Mouse (Mus musculus): ENCODE results near the gene Lbx2. TPM values are rescaled to one million over a fixed set of nuclear protein-coding genes. Genes with fewer than 3 reads are reported as not detected.

The Lbx2 gene
- polyA plus RNA-seq, 1 experiment from 2014 or later: 0.89 TPM

DNA sequence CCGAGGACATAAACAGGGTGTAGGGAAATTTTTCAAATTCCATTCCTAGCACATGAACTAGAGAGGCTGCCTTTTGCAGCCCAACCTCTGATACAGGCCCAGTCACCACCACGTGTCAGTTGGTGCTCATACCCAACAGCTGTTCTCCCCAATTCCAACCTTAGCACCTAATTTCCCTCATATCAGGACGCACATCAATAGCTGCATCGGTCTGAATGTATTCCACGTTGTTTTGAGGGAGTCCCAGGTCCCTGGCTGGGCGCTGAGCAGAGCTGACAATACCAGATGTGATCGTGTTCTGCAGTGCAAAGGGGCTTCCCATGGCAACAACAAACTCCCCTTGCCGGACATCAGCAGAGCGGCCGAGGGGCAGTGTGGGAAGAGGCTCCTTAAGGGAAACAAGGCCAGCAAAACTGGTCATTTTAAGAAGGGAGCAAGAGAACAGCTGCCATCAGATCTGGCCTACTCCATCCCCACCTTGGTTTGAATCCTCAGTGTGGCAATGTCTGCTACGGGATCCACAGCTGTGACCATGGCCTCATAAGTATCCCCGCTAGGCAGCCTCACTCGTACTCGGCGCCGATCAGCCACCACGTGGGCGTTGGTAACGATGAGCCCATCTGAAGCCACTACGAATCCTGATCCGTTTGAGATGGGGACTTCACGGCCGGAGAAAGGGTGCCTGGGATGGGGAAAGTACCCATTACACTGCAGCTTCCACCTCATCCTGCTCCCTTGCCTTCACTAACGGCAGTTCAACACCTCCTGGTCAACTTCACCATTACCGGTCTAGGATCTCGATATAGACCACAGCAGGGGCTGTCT lies 32.8 kb upstream of the Lbx2 start:
- ATAC-seq (ENCODE audit: low read depth): 0 out of 2 replicates have a peak, but pooled peaks have one; percentile 2
- 1% methylated on average over 26 of the region's 26 CpGs for WGBS
- Histone ChIP-seq H3K36me3 (ENCODE audit: control insufficient read depth, insufficient read depth, low read length) (peaks cover 19% of the 10 kb centered on the region), H3K4me3 (ENCODE audit: low read length) (peak overlapping the region; percentile 75), H3K27me3 (ENCODE audit: control insufficient read depth, insufficient read depth, low read depth, low read length) (no peaks in the 10 kb centered on the region), H3K9me3 (ENCODE audit: control insufficient read depth, low read length) (no peaks in the 10 kb centered on the region), H3K27ac (ENCODE audit: low read length) (peak overlapping the region; percentile 62), H3K4me1 (replicated peaks; ENCODE audit: control insufficient read depth, insufficient read depth, low read length) (peaks cover 22% of the 10 kb centered on the region), H3K4me2 (ENCODE audit: low read depth, low read length) (peak overlapping the region; percentile 95), H3K9ac (ENCODE audit: low read length) (peak overlapping the region; percentile 92)

DNA sequence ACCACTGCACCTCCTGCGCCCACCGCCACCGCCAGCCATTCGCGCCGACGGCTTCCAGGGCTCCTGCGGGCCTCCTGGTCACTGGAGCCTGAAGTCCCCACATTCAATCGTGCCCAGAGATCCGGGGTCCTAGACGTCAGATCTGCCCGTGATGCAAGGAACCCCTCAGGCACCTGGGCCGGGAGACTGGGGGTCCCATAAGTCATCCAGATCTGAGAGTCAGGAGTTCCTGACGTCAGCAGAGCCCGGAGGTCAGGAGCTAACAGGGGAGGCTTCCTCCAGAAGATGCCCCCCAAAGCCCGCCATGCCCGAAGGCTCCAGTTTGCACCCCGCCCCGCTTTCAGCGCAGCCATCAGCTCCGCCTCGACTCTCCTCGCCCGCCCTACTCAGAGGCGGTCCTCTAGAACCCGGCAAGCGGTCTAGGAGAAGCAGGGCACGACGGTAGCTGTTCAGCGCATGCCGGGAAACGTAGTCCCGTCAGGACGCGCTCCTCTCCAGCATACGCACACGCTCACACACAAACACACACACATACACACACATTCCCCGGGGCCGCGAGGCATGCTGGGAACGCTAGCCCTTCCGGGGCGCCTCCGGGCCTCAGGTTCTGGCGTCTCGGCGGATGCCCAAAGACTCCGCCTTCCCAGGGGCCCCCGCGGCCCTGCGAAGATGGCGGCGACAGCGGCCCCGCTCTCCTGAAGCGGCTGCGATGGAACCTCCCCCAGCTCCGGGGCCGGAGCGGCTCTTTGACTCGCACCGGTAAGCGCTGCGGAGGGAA lies 31.9 kb upstream of the Lbx2 start, which contains the start of gene Aup1:
TSS of gene Aup1 (plus strand) at position 448 of the 778 bp plus-strand sequence.
- peak; percentile 98 for ATAC-seq (ENCODE audit: low read depth)
- Histone ChIP-seq H3K9me3 (ENCODE audit: control insufficient read depth, low read length) (no peaks in the 10 kb centered on the region), H3K4me1 (replicated peaks; ENCODE audit: control insufficient read depth, insufficient read depth, low read length) (peaks cover 22% of the 10 kb centered on the region), H3K27ac (ENCODE audit: low read length) (peak within 1 kb of the TSS; percentile 87), H3K4me2 (ENCODE audit: low read depth, low read length) (peak within 1 kb of the TSS; percentile 95), H3K4me3 (ENCODE audit: low read length) (peak within 1 kb of the TSS; percentile 75), H3K27me3 (ENCODE audit: control insufficient read depth, insufficient read depth, low read depth, low read length) (no peaks in the 10 kb centered on the region), H3K9ac (ENCODE audit: low read length) (peak within 1 kb of the TSS; percentile 92), H3K36me3 (ENCODE audit: control insufficient read depth, insufficient read depth, low read length) (peaks cover 19% of the 10 kb centered on the region)
- under 1% methylated on average over 59 of the region's 64 CpGs for WGBS

- peak within 1 kb of the TSS; percentile 75 for H3K4me3 ChIP-seq (ENCODE audit: low read length)
- no peaks in the 10 kb centered on the region for H3K27me3 ChIP-seq (ENCODE audit: control insufficient read depth, insufficient read depth, low read depth, low read length)
- no peaks in the 10 kb centered on the region for H3K9me3 ChIP-seq (ENCODE audit: control insufficient read depth, low read length)
- peak within 1 kb of the TSS; percentile 87 for H3K27ac ChIP-seq (ENCODE audit: low read length)
- peak within 1 kb of the TSS; percentile 95 for H3K4me2 ChIP-seq (ENCODE audit: low read depth, low read length)
- under 1% methylated on average over 46 of the region's 50 CpGs for WGBS
- peaks cover 22% of the 10 kb centered on the region for H3K4me1 ChIP-seq (replicated peaks; ENCODE audit: control insufficient read depth, insufficient read depth, low read length)
- peaks cover 19% of the 10 kb centered on the region for H3K36me3 ChIP-seq (ENCODE audit: control insufficient read depth, insufficient read depth, low read length)
- H3K9ac ChIP-seq (ENCODE audit: low read length): peak within 1 kb of the TSS; percentile 92
- peak; percentile 37 for ATAC-seq (ENCODE audit: low read depth)
Measured at GRCm38 (mm10) chr6:83054871-83055431, 31.2 kb upstream of the Lbx2 start, which contains the start of gene Htra2. Gene Htra2, minus strand, starts transcription at chr6:83055273.

DNA sequence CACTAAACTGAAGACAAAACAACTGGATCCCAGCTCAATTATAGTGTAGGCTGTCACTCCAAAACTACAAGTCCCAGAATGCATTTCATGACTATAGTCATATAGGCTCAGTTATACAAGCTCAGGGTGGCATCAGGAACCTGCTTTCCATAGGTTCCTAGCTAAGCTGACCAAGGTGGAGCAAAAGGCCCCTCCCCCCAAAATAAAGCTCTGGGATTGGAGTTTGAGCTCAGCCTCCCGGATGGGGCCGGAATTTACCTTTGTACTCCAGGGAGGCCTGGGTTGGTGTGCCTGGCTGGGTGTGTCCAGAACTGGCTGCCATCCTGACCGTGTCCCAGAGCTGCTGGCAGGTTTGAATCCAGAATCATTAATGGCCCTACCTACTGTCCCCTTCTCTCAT lies 28.4 kb upstream of the Lbx2 start, which contains the start of gene Dqx1:
TSS of gene Dqx1 (plus strand) at position 55 of the 400 bp plus-strand sequence.
- H3K27me3 ChIP-seq (ENCODE audit: control insufficient read depth, insufficient read depth, low read depth, low read length): peaks cover 11% of the 10 kb centered on the region
- no peaks in the 10 kb centered on the region for H3K9me3 ChIP-seq (ENCODE audit: control insufficient read depth, low read length)
- 0 out of 2 replicates have a peak, but pooled peaks have one; percentile 1 for ATAC-seq (ENCODE audit: low read depth)
- H3K36me3 ChIP-seq (ENCODE audit: control insufficient read depth, insufficient read depth, low read length): peaks cover 5% of the 10 kb centered on the region
- 34% methylated on average over 3 of the region's 3 CpGs for WGBS
- H3K4me3 ChIP-seq (ENCODE audit: low read length): no peak within 1 kb of the TSS
- H3K9ac ChIP-seq (ENCODE audit: low read length): no peak within 1 kb of the TSS
- no peak within 1 kb of the TSS for H3K27ac ChIP-seq (ENCODE audit: low read length)
- H3K4me1 ChIP-seq (replicated peaks; ENCODE audit: control insufficient read depth, insufficient read depth, low read length): peaks cover 17% of the 10 kb centered on the region
- H3K4me2 ChIP-seq (ENCODE audit: low read depth, low read length): no peak within 1 kb of the TSS

GRCm38 (mm10) chr6:83058725-83059124 lies 27.4 kb upstream of the Lbx2 start:
- Histone ChIP-seq H3K4me3 (ENCODE audit: low read length) (no peak overlapping the region), H3K4me2 (ENCODE audit: low read depth, low read length) (no peak overlapping the region), H3K36me3 (ENCODE audit: control insufficient read depth, insufficient read depth, low read length) (peaks cover 5% of the 10 kb centered on the region), H3K27ac (ENCODE audit: low read length) (no peak overlapping the region), H3K9ac (ENCODE audit: low read length) (no peak overlapping the region), H3K27me3 (ENCODE audit: control insufficient read depth, insufficient read depth, low read depth, low read length) (peaks cover 20% of the 10 kb centered on the region), H3K4me1 (replicated peaks; ENCODE audit: control insufficient read depth, insufficient read depth, low read length) (peaks cover 10% of the 10 kb centered on the region), H3K9me3 (ENCODE audit: control insufficient read depth, low read length) (no peaks in the 10 kb centered on the region)
- WGBS: 72% methylated on average over 2 of the region's 2 CpGs
- ATAC-seq (ENCODE audit: low read depth): no peak

DNA sequence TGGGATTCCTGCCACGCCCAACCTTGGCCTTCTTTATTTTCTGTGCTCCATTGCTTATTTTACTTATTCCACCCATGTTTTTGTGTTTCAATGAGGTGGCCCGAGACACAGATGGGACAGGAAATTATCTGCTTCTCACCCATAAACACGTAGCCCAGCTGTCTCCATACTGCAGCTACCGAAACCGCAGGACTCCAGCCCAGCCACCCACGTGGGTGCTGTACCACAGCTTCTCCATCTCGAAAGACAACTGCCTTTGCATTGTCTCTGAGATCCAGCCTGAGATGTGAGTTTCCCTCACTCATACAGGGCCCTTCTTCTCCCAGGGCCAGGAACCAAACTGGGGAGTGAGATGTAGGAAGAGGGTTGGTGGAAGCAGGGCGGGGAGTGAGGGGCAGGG lies 20.2 kb upstream of the Lbx2 start:
- Histone ChIP-seq H3K4me1 (replicated peaks; ENCODE audit: control insufficient read depth, insufficient read depth, low read length) (no peaks in the 10 kb centered on the region; the same call in 1 of the 2 replicates), H3K27ac (ENCODE audit: low read length) (no peak overlapping the region), H3K9me3 (ENCODE audit: control insufficient read depth, low read length) (no peaks in the 10 kb centered on the region), H3K4me2 (ENCODE audit: low read depth, low read length) (no peak overlapping the region), H3K27me3 (ENCODE audit: control insufficient read depth, insufficient read depth, low read depth, low read length) (peaks cover 92% of the 10 kb centered on the region), H3K9ac (ENCODE audit: low read length) (no peak overlapping the region), H3K4me3 (ENCODE audit: low read length) (no peak overlapping the region), H3K36me3 (ENCODE audit: control insufficient read depth, insufficient read depth, low read length) (no peaks in the 10 kb centered on the region)
- ATAC-seq (ENCODE audit: low read depth): no peak
- 30% methylated on average over 8 of the region's 8 CpGs for WGBS

GRCm38 (mm10) chr6:83066441-83066840 lies 19.7 kb upstream of the Lbx2 start:
- H3K4me2 ChIP-seq (ENCODE audit: low read depth, low read length): no peak overlapping the region
- H3K27ac ChIP-seq (ENCODE audit: low read length): no peak overlapping the region
- H3K4me3 ChIP-seq (ENCODE audit: low read length): no peak overlapping the region
- no peaks in the 10 kb centered on the region for H3K36me3 ChIP-seq (ENCODE audit: control insufficient read depth, insufficient read depth, low read length)
- no peaks in the 10 kb centered on the region for H3K9me3 ChIP-seq (ENCODE audit: control insufficient read depth, low read length)
- H3K4me1 ChIP-seq (replicated peaks; ENCODE audit: control insufficient read depth, insufficient read depth, low read length): peaks cover 2% of the 10 kb centered on the region; the same call in 1 of the 2 replicates
- no peak for ATAC-seq (ENCODE audit: low read depth)
- no peak overlapping the region for H3K9ac ChIP-seq (ENCODE audit: low read length)
- peaks cover 97% of the 10 kb centered on the region for H3K27me3 ChIP-seq (ENCODE audit: control insufficient read depth, insufficient read depth, low read depth, low read length)
- WGBS: 26% methylated on average over 6 of the region's 6 CpGs

GRCm38 (mm10) chr6:83068221-83068620 lies 17.9 kb upstream of the Lbx2 start:
- H3K4me1 ChIP-seq (replicated peaks; ENCODE audit: control insufficient read depth, insufficient read depth, low read length): peaks cover 2% of the 10 kb centered on the region; the same call in 1 of the 2 replicates
- no peak overlapping the region for H3K9ac ChIP-seq (ENCODE audit: low read length)
- no peaks in the 10 kb centered on the region for H3K36me3 ChIP-seq (ENCODE audit: control insufficient read depth, insufficient read depth, low read length)
- peaks cover 96% of the 10 kb centered on the region for H3K27me3 ChIP-seq (ENCODE audit: control insufficient read depth, insufficient read depth, low read depth, low read length)
- H3K4me2 ChIP-seq (ENCODE audit: low read depth, low read length): peak overlapping the region; percentile 45; the same call in 1 of the 2 replicates
- peak overlapping the region; percentile 29 for H3K4me3 ChIP-seq (ENCODE audit: low read length)
- ATAC-seq (ENCODE audit: low read depth): no peak
- no peaks in the 10 kb centered on the region for H3K9me3 ChIP-seq (ENCODE audit: control insufficient read depth, low read length)
- H3K27ac ChIP-seq (ENCODE audit: low read length): no peak overlapping the region
- WGBS: 6% methylated on average over 8 of the region's 8 CpGs
